Mouse (Mus musculus) lung, embryonic 14.5 days (tissue): ENCODE data around the gene Rgl1. TPM values are rescaled to one million over a fixed set of nuclear protein-coding genes. Genes with fewer than 3 reads are reported as not detected.

ENCODE experiments used
- ATAC-seq: fragments of 200-750 bp; cut with Nextera tagmentation; 2 replicates; pipeline ENCODE4 v1.8.0; 2017; ENCODE audit warnings: mild to moderate bottlenecking, moderate TSS enrichment, moderate library complexity; ENCODE audit not compliant: insufficient read depth
- DNase-seq: peaks from one replicate; pipeline ENCODE4 v3.0.0-alpha.2; 2015
- H3K27ac ChIP-seq: fragments of 300-500 bp; sonication (generic); 2 replicates; pipeline ENCODE4 v1.5.1; 2014; ENCODE audit warnings: low read depth, mild to moderate bottlenecking, moderate library complexity
- H3K27me3 ChIP-seq: fragments of 300-500 bp; sonication (generic); 2 replicates; pipeline ENCODE4 v1.6.1; 2014; ENCODE audit warnings: low read length, control low read depth; ENCODE audit not compliant: insufficient read depth
- H3K36me3 ChIP-seq: fragments of 300-500 bp; sonication (generic); 2 replicates; pipeline ENCODE4 v1.6.1; 2014; ENCODE audit warnings: control low read depth; ENCODE audit not compliant: insufficient read depth
- H3K4me1 ChIP-seq: fragments of 300-500 bp; sonication (generic); 2 replicates; pipeline ENCODE4 v1.6.1; 2014; ENCODE audit warnings: antibody characterized with exemption, control low read depth; ENCODE audit not compliant: insufficient read depth
- H3K4me2 ChIP-seq: fragments of 300-500 bp; sonication (generic); 2 replicates; pipeline ENCODE4 v1.6.1; 2014; ENCODE audit warnings: mild to moderate bottlenecking
- H3K4me3 ChIP-seq: fragments of 300-500 bp; sonication (generic); 2 replicates; pipeline ENCODE4 v1.5.1; 2014; ENCODE audit warnings: low read depth, low read length
- H3K9ac ChIP-seq: fragments of 300-500 bp; sonication (generic); 2 replicates; pipeline ENCODE4 v1.6.1; 2014
- H3K9me3 ChIP-seq: fragments of 300-500 bp; sonication (generic); 2 replicates; pipeline ENCODE4 v1.6.1; 2016; ENCODE audit warnings: low read depth, low read length, control low read depth
- CTCF ChIP-seq: IDR thresholded peaks from 2 replicates; pipeline ENCODE4 v1.5.1; 2016; ENCODE audit warnings: antibody characterized with exemption, low read depth
- WGBS: fragments of 180-500 bp; shearing (Covaris S2); extraction: QIAGEN DNeasy Blood & Tissue Kit; methylation state at CpG from one replicate; pipeline ENCODE4 v1.1.7; 2014; 5-methylcytosine and 5-hydroxymethylcytosine counted together
- polyA plus RNA-seq: library from polyadenylated mRNA; unstranded; fragments of >200 nt; fragmentation: Nextera tagmentation; extraction: Ambion mirVana; gene quantifications from 2 replicates; pipeline ENCODE4 v1.2.1, GENCODE M21; 2014

The Rgl1 gene
- polyA plus RNA-seq, 1 experiment from 2014 or later: 46.7 TPM

GRCm38 (mm10) chr1:152575096-152575495 is 191.1 kb downstream of the Rgl1 start:
- H3K27ac ChIP-seq: no peak overlapping the region

GRCm38 (mm10) chr1:152573470-152574059 is 192.6 kb downstream of the Rgl1 start:
- Histone ChIP-seq H3K4me2 (no peak overlapping the region), H3K9me3 (no peaks in the 10 kb centered on the region), H3K9ac (no peak overlapping the region), H3K27ac (no peak overlapping the region), H3K27me3 (no peaks in the 10 kb centered on the region), H3K4me1 (peaks cover 19% of the 10 kb centered on the region), H3K4me3 (no peak overlapping the region), H3K36me3 (no peaks in the 10 kb centered on the region; the same call in 1 of the 2 replicates)
- TF ChIP-seq CTCF: no peak
- WGBS: 47% methylated on average over 8 of the region's 8 CpGs
- ATAC-seq (no peak), DNase-seq (no peak)

More at GRCm38 (mm10) chr1:152575096-152575495, 191.1 kb downstream of the Rgl1 start:
- H3K36me3 ChIP-seq: no peaks in the 10 kb centered on the region; the same call in 1 of the 2 replicates
- 54% methylated on average over 5 of the region's 5 CpGs for WGBS
- H3K4me3 ChIP-seq: no peak overlapping the region
- H3K4me2 ChIP-seq: no peak overlapping the region
- no peaks in the 10 kb centered on the region for H3K9me3 ChIP-seq
- no peak for TF ChIP-seq CTCF
- no peak for ATAC-seq
- no peak for DNase-seq
- no peaks in the 10 kb centered on the region for H3K27me3 ChIP-seq
- peaks cover 18% of the 10 kb centered on the region for H3K4me1 ChIP-seq
- H3K9ac ChIP-seq: no peak overlapping the region

GRCm38 (mm10) chr1:152572755-152573469 is 193.2 kb downstream of the Rgl1 start:
- no peak overlapping the region for H3K9ac ChIP-seq
- no peaks in the 10 kb centered on the region for H3K9me3 ChIP-seq
- no peak for TF ChIP-seq CTCF
- H3K27me3 ChIP-seq: no peaks in the 10 kb centered on the region
- DNase-seq: peak; percentile 43
- peaks cover 19% of the 10 kb centered on the region for H3K4me1 ChIP-seq
- 20% methylated on average over 7 of the region's 7 CpGs for WGBS
- no peak for ATAC-seq
- no peaks in the 10 kb centered on the region; the same call in 1 of the 2 replicates for H3K36me3 ChIP-seq
- no peak overlapping the region for H3K4me2 ChIP-seq
- H3K27ac ChIP-seq: peak overlapping the region; percentile 4; the same call in 1 of the 2 replicates
- H3K4me3 ChIP-seq: no peak overlapping the region

GRCm38 (mm10) chr1:152571340-152571739 is 194.8 kb downstream of the Rgl1 start:
- DNase-seq (no peak), ATAC-seq (0 out of 2 replicates have a peak, but pooled peaks have one; percentile 19)
- no peak overlapping the region for H3K9ac ChIP-seq
- WGBS: 76% methylated on average over 14 of the region's 14 CpGs
- no peaks in the 10 kb centered on the region for H3K9me3 ChIP-seq
- no peak overlapping the region for H3K4me2 ChIP-seq
- no peak overlapping the region for H3K27ac ChIP-seq
- peaks cover 14% of the 10 kb centered on the region for H3K4me1 ChIP-seq
- TF ChIP-seq CTCF: no peak
- H3K27me3 ChIP-seq: no peaks in the 10 kb centered on the region
- H3K36me3 ChIP-seq: no peaks in the 10 kb centered on the region; the same call in 1 of the 2 replicates
- H3K4me3 ChIP-seq: no peak overlapping the region

GRCm38 (mm10) chr1:152570681-152571080 is 195.5 kb downstream of the Rgl1 start:
- WGBS: 45% methylated on average over 9 of the region's 9 CpGs
- Histone ChIP-seq H3K4me3 (no peak overlapping the region), H3K9ac (no peak overlapping the region), H3K4me1 (peaks cover 20% of the 10 kb centered on the region), H3K9me3 (no peaks in the 10 kb centered on the region), H3K27me3 (no peaks in the 10 kb centered on the region), H3K4me2 (no peak overlapping the region), H3K36me3 (no peaks in the 10 kb centered on the region; the same call in 1 of the 2 replicates), H3K27ac (no peak overlapping the region)
- ATAC-seq (peak; percentile 91), DNase-seq (peak; percentile 77)
- no peak for TF ChIP-seq CTCF

GRCm38 (mm10) chr1:152563282-152563681 is 202.9 kb downstream of the Rgl1 start:
- Histone ChIP-seq H3K27me3 (no peaks in the 10 kb centered on the region), H3K4me2 (no peak overlapping the region), H3K9ac (no peak overlapping the region), H3K36me3 (no peaks in the 10 kb centered on the region), H3K9me3 (no peaks in the 10 kb centered on the region), H3K27ac (no peak overlapping the region), H3K4me1 (0 out of 2 replicates have a peak, but pooled peaks cover 6% of the 10 kb centered on the region), H3K4me3 (no peak overlapping the region)
- WGBS: 61% methylated on average over 5 of the region's 5 CpGs
- no peak for TF ChIP-seq CTCF
- ATAC-seq (no peak), DNase-seq (no peak)

- no peak overlapping the region for H3K4me3 ChIP-seq
- H3K27ac ChIP-seq: no peak overlapping the region
- WGBS: 71% methylated on average over 6 of the region's 6 CpGs
- H3K4me2 ChIP-seq: no peak overlapping the region
- H3K36me3 ChIP-seq: no peaks in the 10 kb centered on the region
- DNase-seq: no peak
- ATAC-seq: no peak
- no peaks in the 10 kb centered on the region for H3K27me3 ChIP-seq
- 0 out of 2 replicates have a peak, but pooled peaks cover 6% of the 10 kb centered on the region for H3K4me1 ChIP-seq
- H3K9me3 ChIP-seq: no peaks in the 10 kb centered on the region
- no peak for TF ChIP-seq CTCF
- no peak overlapping the region for H3K9ac ChIP-seq
Measured at GRCm38 (mm10) chr1:152562877-152563276, 203.3 kb downstream of the Rgl1 start.
